ENCODE assay signal across 8 mouse cellular contexts in genomic region chr4:137993291-137993758, GRCm38 (mm10). TPM values are rescaled to one million over a fixed set of nuclear protein-coding genes. Genes with fewer than 3 reads are reported as not detected.
DNase-seq lines count a peak whose midpoint lies in the region; ATAC-seq and TF ChIP-seq lines count a peak whose summit lies in the region.

No protein-coding gene starts in this region.

- H3K27ac ChIP-seq in MEL (ENCODE audit: control insufficient read depth, low read depth, low read length) = peak overlapping the region; percentile 63
- peak overlapping the region; percentile 99 for H3K27ac ChIP-seq in hindbrain, embryonic 10.5 days
- H3K27ac ChIP-seq in lung, postnatal 0 days (ENCODE audit: low read length) = peak overlapping the region; percentile 91

- TF ChIP-seq EP300 in MEL (IDR thresholded peaks at IDR 0.05; ENCODE audit: low read depth in 1 of 2, low read length in 2 of 2) = no peak
- no peak for TF ChIP-seq EP300 in lung, postnatal 0 days (IDR thresholded peaks at IDR 0.05)

- peak; percentile 97 for ATAC-seq in lung, postnatal 0 days

- peak overlapping the region; percentile 62 to 97 for H3K4me3 ChIP-seq in MEL (ENCODE audit: control insufficient read depth in 1 of 2, insufficient read depth in 1 of 2, low read depth in 2 of 2, low read length in 2 of 2)
- peak overlapping the region; percentile 100 for H3K4me3 ChIP-seq in hindbrain, embryonic 10.5 days
- H3K4me3 ChIP-seq in lung, postnatal 0 days (ENCODE audit: low read depth, low read length) = peak overlapping the region; percentile 95

- TF ChIP-seq RAD21 in MEL (IDR thresholded peaks at IDR 0.05; ENCODE audit: low read depth, low read length) = no peak

- H3K36me3 ChIP-seq in MEL (ENCODE audit: control insufficient read depth in 1 of 2, insufficient read depth in 2 of 2, low read length in 2 of 2) = peaks cover 10 to 22% of the 10 kb centered on the region in 2 experiments
- peaks cover 31% of the 10 kb centered on the region for H3K36me3 ChIP-seq in hindbrain, embryonic 10.5 days
- H3K36me3 ChIP-seq in lung, postnatal 0 days (ENCODE audit: insufficient read depth, low read length) = no peaks in the 10 kb centered on the region

- no peaks in the 10 kb centered on the region for H3K9me3 ChIP-seq in MEL (replicated peaks; ENCODE audit: insufficient read depth, low read length)
- H3K9me3 ChIP-seq in hindbrain, embryonic 10.5 days = no peaks in the 10 kb centered on the region
- no peaks in the 10 kb centered on the region for H3K9me3 ChIP-seq in lung, postnatal 0 days (ENCODE audit: low read length)

- under 1% methylated on average over 59 of the region's 59 CpGs for WGBS in hindbrain, embryonic 10.5 days
- WGBS in lung, postnatal 0 days = under 1% methylated on average over 49 of the region's 59 CpGs

- peak overlapping the region; percentile 87 for H3K9ac ChIP-seq in MEL (ENCODE audit: control insufficient read depth, low read depth, low read length, poor library complexity, severe bottlenecking)
- H3K9ac ChIP-seq in lung, postnatal 0 days (replicated peaks; ENCODE audit: low read depth) = peak overlapping the region; percentile 90

- H3K4me1 ChIP-seq in MEL (ENCODE audit: control insufficient read depth in 1 of 2, insufficient read depth in 2 of 2, low read length in 2 of 2) = peaks cover 0 to 26% of the 10 kb centered on the region in 2 experiments; a peak in 3 of 4 replicates
- H3K4me1 ChIP-seq in hindbrain, embryonic 10.5 days (replicated peaks) = peaks cover 51% of the 10 kb centered on the region
- peaks cover 13% of the 10 kb centered on the region; the same call in 1 of the 2 replicates for H3K4me1 ChIP-seq in lung, postnatal 0 days (ENCODE audit: insufficient read depth, low read depth, low read length)

- H3K79me2 ChIP-seq in MEL (ENCODE audit: control insufficient read depth, insufficient read depth, low read length, poor library complexity) = peaks cover 43% of the 10 kb centered on the region

- no peaks in the 10 kb centered on the region for H3K27me3 ChIP-seq in MEL (ENCODE audit: control insufficient read depth in 1 of 2, insufficient read depth in 2 of 2, low read length in 2 of 2)
- peaks cover 26% of the 10 kb centered on the region for H3K27me3 ChIP-seq in hindbrain, embryonic 10.5 days (ENCODE audit: insufficient read depth, poor library complexity, severe bottlenecking)
- H3K27me3 ChIP-seq in lung, postnatal 0 days (replicated peaks; ENCODE audit: insufficient read depth, low read length) = no peaks in the 10 kb centered on the region

- no peak for TF ChIP-seq CTCF in MEL (IDR thresholded peaks at IDR 0.05 in 2 of 3, conservative IDR thresholded peaks at IDR 0.05 in 1 of 3; ENCODE audit: control insufficient read depth in 1 of 3, insufficient read depth in 1 of 3, low read depth in 2 of 3, low read length in 3 of 3, poor library complexity in 1 of 3, severe bottlenecking in 1 of 3)
- peak; percentile 2; the same call in 1 of the 2 replicates for TF ChIP-seq CTCF in lung, postnatal 0 days (IDR thresholded peaks at IDR 0.05)

- DNase-seq in MEL (ENCODE audit: low read depth, low spot score) = peak; percentile 95
- DNase-seq in cerebellum, adult 8-10 months = peak; percentile 100
- peak; percentile 97 for DNase-seq in forelimb bud, embryonic 11.5 days (ENCODE audit: low read depth, low spot score)
- DNase-seq in hindbrain, embryonic 10.5 days (ENCODE audit: low spot score) = peak; percentile 99
- DNase-seq in layer of hippocampus, adult 9-11 months = peak; percentile 98
- DNase-seq in lung, postnatal 0 days (ENCODE audit: low spot score) = peak; percentile 98
- peak; percentile 100 for DNase-seq in ovary, postnatal 14 days (ENCODE audit: low spot score)
- peak; percentile 100 for DNase-seq in thymus, postnatal 14 days

- peak; percentile 74 to 94 for TF ChIP-seq POLR2A in MEL (IDR thresholded peaks at IDR 0.05; ENCODE audit: control insufficient read depth in 1 of 2, insufficient read depth in 1 of 2, low read depth in 1 of 2, low read length in 2 of 2, poor library complexity in 1 of 2)

- H3K4me2 ChIP-seq in lung, postnatal 0 days (replicated peaks; ENCODE audit: low read depth, low read length) = peak overlapping the region; percentile 87

TF ChIP-seq in MEL, 35 proteins besides CTCF, POLR2A, EP300 and RAD21:
- TF ChIP-seq MYC (IDR thresholded peaks at IDR 0.05; ENCODE audit: low read depth, low read length) (peak; percentile 82), MAZ (IDR thresholded peaks at IDR 0.05; ENCODE audit: low read depth, low read length) (peak; percentile 91), MAFK (IDR thresholded peaks at IDR 0.05; ENCODE audit: borderline replicate concordance, low read depth, low read length) (no peak), NELFE (IDR thresholded peaks at IDR 0.05; ENCODE audit: low read depth, low read length) (peak; percentile 90), ZKSCAN1 (IDR thresholded peaks at IDR 0.05; ENCODE audit: low read depth, low read length) (no peak), MYB (IDR thresholded peaks at IDR 0.05; ENCODE audit: low read depth, low read length) (no peak), SMC3 (IDR thresholded peaks at IDR 0.05; ENCODE audit: low read depth, low read length) (no peak), ZMIZ1 (IDR thresholded peaks at IDR 0.05; ENCODE audit: low read depth, low read length) (peak; percentile 80), POLR2AphosphoS2 (IDR thresholded peaks at IDR 0.05; ENCODE audit: low read length) (peak; percentile 94), HCFC1 (IDR thresholded peaks at IDR 0.05; ENCODE audit: low read depth, low read length) (peak; percentile 52; the same call in 1 of the 2 replicates), ELF1 (IDR thresholded peaks at IDR 0.05; ENCODE audit: low read depth, low read length) (peak; percentile 58; the same call in 1 of the 2 replicates), JUND (IDR thresholded peaks at IDR 0.05; ENCODE audit: low read depth, low read length) (no peak), GABPA (IDR thresholded peaks at IDR 0.05; ENCODE audit: low read depth, low read length) (no peak), MEF2A (IDR thresholded peaks at IDR 0.05; ENCODE audit: extremely low read depth, insufficient replicate concordance, low read depth, low read length, poor library complexity, severe bottlenecking) (no peak), KAT2A (conservative IDR thresholded peaks at IDR 0.05; ENCODE audit: low read depth, low read length) (peak; percentile 73), SIN3A (IDR thresholded peaks at IDR 0.05; ENCODE audit: low read length) (peak; percentile 35; the same call in 1 of the 2 replicates), MXI1 (IDR thresholded peaks at IDR 0.05; ENCODE audit: low read depth, low read length) (0 out of 2 replicates have a peak, but pooled peaks have one; percentile 20), TBP (IDR thresholded peaks at IDR 0.05; ENCODE audit: low read depth, low read length) (peak; percentile 35; the same call in 1 of the 2 replicates), UBTF (IDR thresholded peaks at IDR 0.05; ENCODE audit: borderline replicate concordance, insufficient read depth, low read depth, low read length) (0 out of 2 replicates have a peak, but pooled peaks have one; percentile 35)

RNA-seq across cellular contexts. Expression of gene Eif4g3, which starts 0.5 kb away (rescaled TPM):
- 22.8 and 27.8 TPM in 2 replicates for total RNA-seq in MEL (2012; rRNA removed)
- 10 to 100 TPM in 1 of 2 experiments, not detected in 1; 63.7 TPM for polyA plus RNA-seq in MEL (2012; ENCODE audit: insufficient read depth in 1 of 2, insufficient read length in 2 of 2, low read depth in 1 of 2, low replicate concordance in 2 of 2, missing spikeins in 1 of 2)
- polyA plus RNA-seq in hindbrain, embryonic 10.5 days (2016; fragmentation: Nextera tagmentation; extraction: Ambion mirVana) = 38.1 and 42.4 TPM in 2 replicates
- 17.2 and 18.2 TPM in 2 replicates for polyA plus RNA-seq in lung, postnatal 0 days (2015; fragmentation: Nextera tagmentation; extraction: Ambion mirVana)

Comparison
In these comparisons a context has a peak if more than half of its experiments do, and no peak if none do; other contexts are left out.
1. Peak in every context shown above with its lines: DNase-seq, ATAC-seq, H3K4me3 ChIP-seq and H3K27ac ChIP-seq.